Mouse (Mus musculus) forebrain, embryonic 11.5 days (tissue): ENCODE measurements around the gene Hinfp. TPM values are rescaled to one million over a fixed set of nuclear protein-coding genes. Genes with fewer than 3 reads are reported as not detected.

ENCODE experiments used
- ATAC-seq: fragments of 200-750 bp; cut with Nextera tagmentation; replicated peaks from 2 replicates; pipeline ENCODE4 v1.8.0; 2017; ENCODE audit warnings: moderate TSS enrichment; ENCODE audit not compliant: low FRiP score
- DNase-seq: peaks from one replicate; pipeline ENCODE4 v3.0.0-alpha.2; 2017; ENCODE audit warnings: low spot score
- H3K27ac ChIP-seq: fragments of 300-500 bp; sonication (generic); 2 replicates; pipeline ENCODE4 v1.5.1; 2014; ENCODE audit warnings: low read depth, low read length
- H3K27me3 ChIP-seq: fragments of 300-500 bp; sonication (generic); 2 replicates; pipeline ENCODE4 v1.6.1; 2014; ENCODE audit warnings: mild to moderate bottlenecking, low read length, mixed read lengths; ENCODE audit not compliant: control insufficient read depth, insufficient read depth
- H3K36me3 ChIP-seq: fragments of 300-500 bp; sonication (generic); 2 replicates; pipeline ENCODE4 v1.6.1; 2014; ENCODE audit warnings: mild to moderate bottlenecking, low read length, moderate library complexity, mixed read lengths; ENCODE audit not compliant: control insufficient read depth, insufficient read depth
- H3K4me1 ChIP-seq: fragments of 300-500 bp; sonication (generic); replicated peaks from 2 replicates; pipeline ENCODE4 v1.6.1; 2014; ENCODE audit warnings: low read length, mixed read lengths; ENCODE audit not compliant: control insufficient read depth, insufficient read depth
- H3K4me2 ChIP-seq: fragments of 300-500 bp; sonication (generic); 2 replicates; pipeline ENCODE4 v1.6.1; 2014; ENCODE audit warnings: low read depth, mild to moderate bottlenecking, low read length, moderate library complexity, mixed read lengths; ENCODE audit not compliant: severe bottlenecking
- H3K4me3 ChIP-seq: fragments of 300-500 bp; sonication (generic); 2 replicates; pipeline ENCODE4 v1.5.1; 2014; ENCODE audit warnings: low read depth, low read length
- H3K9ac ChIP-seq: fragments of 300-500 bp; sonication (generic); 2 replicates; pipeline ENCODE4 v1.6.1; 2014; ENCODE audit warnings: low read length
- H3K9me3 ChIP-seq: fragments of 300-500 bp; sonication (generic); 2 replicates; pipeline ENCODE4 v1.6.1; 2016; ENCODE audit warnings: low read length, mixed read lengths; ENCODE audit not compliant: control insufficient read depth
- WGBS: fragments of 180-500 bp; shearing (Covaris S2); extraction: QIAGEN DNeasy Blood & Tissue Kit; methylation state at CpG from one replicate; pipeline ENCODE4 v1.1.7; 2014; 5-methylcytosine and 5-hydroxymethylcytosine counted together
- polyA plus RNA-seq: library from polyadenylated mRNA; unstranded; fragments of >200 nt; fragmentation: Nextera tagmentation; extraction: Ambion mirVana; gene quantifications from 2 replicates; pipeline ENCODE4 v1.2.1, GENCODE M21; 2014

Gene Hinfp
- polyA plus RNA-seq, 1 experiment from 2014 or later: 25.8 TPM

DNA sequence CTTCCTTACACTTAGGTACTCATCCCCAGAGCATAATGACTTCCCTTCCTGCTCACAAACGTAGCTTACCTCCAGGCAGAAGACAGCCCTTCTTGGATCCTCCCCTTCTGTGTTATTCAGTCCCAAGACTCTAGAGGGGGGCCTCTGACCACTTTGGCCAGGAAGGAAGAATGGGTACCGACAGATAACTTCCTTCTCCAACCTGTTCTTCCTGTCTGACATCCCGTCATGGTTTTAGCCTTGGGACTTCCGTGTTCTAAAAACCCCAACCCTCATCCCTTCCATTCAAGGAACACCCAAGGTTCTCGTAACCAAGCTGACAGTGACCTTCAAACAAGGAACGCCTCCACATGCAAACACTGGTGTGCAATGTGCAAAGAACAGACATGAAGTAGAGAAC lies 37.0 kb downstream of the Hinfp start, which contains the start of gene Nlrx1:
Gene Nlrx1 (minus strand): TSS at position 168 of the 400 bp plus-strand sequence.
- Histone ChIP-seq H3K4me3 (peak within 1 kb of the TSS; percentile 39), H3K27me3 (no peaks in the 10 kb centered on the region), H3K4me2 (peak within 1 kb of the TSS; percentile 71), H3K9me3 (no peaks in the 10 kb centered on the region), H3K9ac (peak within 1 kb of the TSS; percentile 78), H3K36me3 (no peaks in the 10 kb centered on the region), H3K4me1 (no peaks in the 10 kb centered on the region; the same call in 1 of the 2 replicates), H3K27ac (0 out of 2 replicates have a peak within 1 kb of the TSS, but pooled peaks have one; percentile 27)
- 83% methylated on average over 6 of the region's 6 CpGs for WGBS
- peak; percentile 39 for ATAC-seq
- DNase-seq: no peak

DNA sequence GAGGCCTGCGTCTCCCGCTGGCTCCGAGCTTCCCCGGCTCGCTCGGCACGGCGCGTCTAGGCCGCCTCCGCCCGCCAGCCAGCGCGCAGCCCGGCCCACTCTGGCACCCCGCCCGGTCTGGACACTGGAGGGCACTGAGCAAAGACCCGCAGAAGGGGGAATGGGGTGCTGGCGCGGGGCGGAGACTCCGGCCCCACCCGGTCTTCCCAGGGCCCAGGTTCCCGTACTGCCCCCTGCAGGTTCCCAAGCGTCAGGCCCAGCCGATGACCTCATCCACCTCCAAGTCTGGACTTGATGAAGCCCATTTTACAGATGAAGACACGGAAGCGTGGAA lies 37.5 kb downstream of the Hinfp start:
- Histone ChIP-seq H3K9ac (peak overlapping the region; percentile 78), H3K4me2 (peak overlapping the region; percentile 71), H3K27ac (0 out of 2 replicates have a peak overlapping the region, but pooled peaks have one; percentile 27), H3K36me3 (no peaks in the 10 kb centered on the region), H3K4me1 (no peaks in the 10 kb centered on the region; the same call in 1 of the 2 replicates), H3K9me3 (no peaks in the 10 kb centered on the region), H3K4me3 (peak overlapping the region; percentile 39), H3K27me3 (no peaks in the 10 kb centered on the region)
- 6% methylated on average over 28 of the region's 28 CpGs for WGBS
- DNase-seq (peak; percentile 88), ATAC-seq (peak; percentile 84)

- ATAC-seq (peak; percentile 30), DNase-seq (no peak)
- Histone ChIP-seq H3K36me3 (no peaks in the 10 kb centered on the region), H3K9me3 (no peaks in the 10 kb centered on the region), H3K27me3 (no peaks in the 10 kb centered on the region), H3K4me3 (peak overlapping the region; percentile 39), H3K4me2 (peak overlapping the region; percentile 71), H3K4me1 (no peaks in the 10 kb centered on the region; the same call in 1 of the 2 replicates), H3K9ac (peak overlapping the region; percentile 78), H3K27ac (0 out of 2 replicates have a peak overlapping the region, but pooled peaks have one; percentile 27)
- WGBS: 9% methylated on average over 23 of the region's 23 CpGs
Observed at GRCm38 (mm10) chr9:44267319-44268026, 38.0 kb downstream of the Hinfp start.

- Histone ChIP-seq H3K9me3 (no peaks in the 10 kb centered on the region), H3K9ac (no peak overlapping the region; the same call in 1 of the 2 replicates), H3K4me3 (no peak overlapping the region), H3K36me3 (no peaks in the 10 kb centered on the region), H3K27me3 (no peaks in the 10 kb centered on the region), H3K4me2 (no peak overlapping the region), H3K4me1 (no peaks in the 10 kb centered on the region; the same call in 1 of the 2 replicates), H3K27ac (no peak overlapping the region)
- DNase-seq (no peak), ATAC-seq (no peak)
- WGBS: 71% methylated on average over 8 of the region's 8 CpGs
Observed at GRCm38 (mm10) chr9:44266478-44267226, 38.8 kb downstream of the Hinfp start.

GRCm38 (mm10) chr9:44261388-44261787 lies 44.1 kb downstream of the Hinfp start:
- Histone ChIP-seq H3K4me1 (no peaks in the 10 kb centered on the region), H3K4me2 (no peak overlapping the region), H3K4me3 (no peak overlapping the region), H3K9ac (no peak overlapping the region), H3K36me3 (no peaks in the 10 kb centered on the region), H3K9me3 (no peaks in the 10 kb centered on the region), H3K27ac (no peak overlapping the region), H3K27me3 (no peaks in the 10 kb centered on the region)
- DNase-seq (no peak), ATAC-seq (no peak)
- 91% methylated on average over 14 of the region's 14 CpGs for WGBS

DNA sequence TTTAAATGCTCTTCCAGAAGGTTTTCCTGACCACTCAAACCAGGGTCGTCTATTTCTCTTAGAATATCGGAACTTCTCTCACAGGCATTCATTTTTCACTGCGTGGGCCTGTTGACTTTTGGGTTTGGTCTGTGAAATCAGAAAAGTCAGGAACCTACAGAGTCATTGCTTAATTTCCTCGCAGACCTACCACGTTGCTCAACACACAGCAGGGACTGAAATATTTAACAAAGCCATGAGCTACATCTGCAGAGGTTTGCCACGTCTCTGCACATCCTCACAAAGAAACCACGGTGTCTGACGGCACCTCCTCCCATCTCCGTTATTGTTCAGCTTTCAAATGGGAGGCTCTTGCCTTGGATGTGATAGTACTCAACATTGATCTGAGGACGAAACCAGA lies 46.5 kb downstream of the Hinfp start:
- WGBS: 84% methylated on average over 10 of the region's 10 CpGs
- Histone ChIP-seq H3K27ac (no peak overlapping the region), H3K9me3 (no peaks in the 10 kb centered on the region), H3K27me3 (no peaks in the 10 kb centered on the region), H3K9ac (no peak overlapping the region), H3K4me2 (no peak overlapping the region), H3K36me3 (no peaks in the 10 kb centered on the region), H3K4me3 (no peak overlapping the region), H3K4me1 (peaks cover 10% of the 10 kb centered on the region; the same call in 1 of the 2 replicates)
- ATAC-seq (no peak), DNase-seq (no peak)

DNA sequence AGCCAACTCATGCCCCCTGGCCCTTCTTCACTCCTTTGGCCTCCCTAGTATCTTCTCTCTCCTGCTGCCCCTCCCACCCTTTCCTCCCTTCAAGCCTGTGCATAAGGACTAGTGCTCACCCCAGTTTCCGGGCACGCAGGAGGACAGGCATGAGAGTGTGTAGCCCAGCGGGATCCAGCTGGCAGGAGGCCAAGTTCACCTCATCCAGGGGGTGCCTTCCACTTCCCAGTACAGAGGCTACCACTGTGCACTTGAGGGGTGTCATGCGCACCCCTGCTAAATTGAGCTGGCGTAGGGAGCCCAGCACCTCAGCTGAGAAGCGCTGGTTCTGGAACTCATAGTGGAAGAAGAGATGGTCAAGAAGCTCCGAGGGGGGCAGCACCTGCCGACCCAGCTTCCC lies 49.3 kb downstream of the Hinfp start:
- H3K9ac ChIP-seq: no peak overlapping the region
- no peak overlapping the region for H3K27ac ChIP-seq
- H3K9me3 ChIP-seq: no peaks in the 10 kb centered on the region
- 84% methylated on average over 8 of the region's 8 CpGs for WGBS
- H3K27me3 ChIP-seq: no peaks in the 10 kb centered on the region
- no peak overlapping the region for H3K4me2 ChIP-seq
- DNase-seq (no peak), ATAC-seq (no peak)
- peaks cover 11% of the 10 kb centered on the region; the same call in 1 of the 2 replicates for H3K4me1 ChIP-seq
- no peaks in the 10 kb centered on the region for H3K36me3 ChIP-seq
- no peak overlapping the region for H3K4me3 ChIP-seq

DNA sequence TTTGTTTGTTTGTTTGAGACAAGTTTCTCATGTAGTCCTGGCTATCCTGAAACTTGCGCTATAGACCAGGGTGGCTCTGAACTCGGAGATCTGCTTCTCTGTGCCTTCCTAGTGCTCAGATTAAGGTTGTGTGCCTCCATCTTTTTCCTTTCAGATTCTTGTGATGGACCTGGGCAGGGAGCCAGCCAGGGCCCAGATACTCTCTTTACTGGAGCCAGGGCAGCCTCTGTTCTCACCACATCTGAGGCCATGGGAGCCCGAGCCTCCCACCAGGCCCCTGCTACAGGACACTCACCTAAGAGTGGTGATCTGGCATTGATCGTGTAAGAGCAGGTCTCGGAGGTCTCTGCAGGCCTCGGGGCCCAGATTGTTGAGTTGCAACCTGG lies 50.3 kb downstream of the Hinfp start:
- Histone ChIP-seq H3K4me3 (no peak overlapping the region), H3K27me3 (no peaks in the 10 kb centered on the region), H3K9me3 (no peaks in the 10 kb centered on the region), H3K9ac (peak overlapping the region; percentile 5; the same call in 1 of the 2 replicates), H3K27ac (peak overlapping the region; percentile 80), H3K4me1 (peaks cover 11% of the 10 kb centered on the region; the same call in 1 of the 2 replicates), H3K4me2 (no peak overlapping the region), H3K36me3 (no peaks in the 10 kb centered on the region)
- DNase-seq (no peak), ATAC-seq (no peak; the same call in 1 of the 2 replicates)
- WGBS: 51% methylated on average over 6 of the region's 6 CpGs
